In genomic region chr6:114345156-114345555, GRCm38 (mm10) we compare ENCODE assay signal across 9 mouse cellular contexts. TPM values are rescaled to one million over a fixed set of nuclear protein-coding genes. Genes with fewer than 3 reads are reported as not detected.
A peak's percentile ranks its signal among the peaks of the same experiment; 100 is the strongest.
DNase-seq lines count a peak whose midpoint lies in the region; ATAC-seq and TF ChIP-seq lines count a peak whose summit lies in the region.
"Had no signal": no experiment of that assay in that cellular context is flagged by ENCODE, and none has a peak within 500 bp of the region (broad histone marks: within the 10 kb centered on the region; RNA-seq: fewer than 3 reads in every experiment).

No protein-coding gene starts in this region.

- no peak for ATAC-seq in midbrain, embryonic 16.5 days
- no peak for ATAC-seq in intestine, postnatal 0 days
- no peak for ATAC-seq in activated CD4-positive, CD25-positive, alpha-beta regulatory T cell, adult 4 months

- H3K9ac ChIP-seq in midbrain, embryonic 16.5 days (ENCODE audit: low read depth, low read length) = no peak overlapping the region
- H3K9ac ChIP-seq in intestine, postnatal 0 days (ENCODE audit: low read depth, low read length) = no peak overlapping the region

- peaks cover 42% of the 10 kb centered on the region for H3K27me3 ChIP-seq in midbrain, embryonic 10.5 days (ENCODE audit: low read depth, poor library complexity, severe bottlenecking)
- peaks cover 3% of the 10 kb centered on the region; the same call in 1 of the 2 replicates for H3K27me3 ChIP-seq in midbrain, embryonic 16.5 days (ENCODE audit: control insufficient read depth, insufficient read depth, low read depth, low read length)
- H3K27me3 ChIP-seq in intestine, postnatal 0 days (replicated peaks; ENCODE audit: control insufficient read depth, insufficient read depth, low read length) = no peaks in the 10 kb centered on the region

- H3K36me3 ChIP-seq in midbrain, embryonic 10.5 days = no peaks in the 10 kb centered on the region
- H3K36me3 ChIP-seq in midbrain, embryonic 16.5 days (ENCODE audit: control insufficient read depth, insufficient read depth, low read length) = no peaks in the 10 kb centered on the region
- no peaks in the 10 kb centered on the region for H3K36me3 ChIP-seq in intestine, postnatal 0 days (ENCODE audit: control insufficient read depth, insufficient read depth)

- H3K9me3 ChIP-seq in midbrain, embryonic 10.5 days (replicated peaks) = no peaks in the 10 kb centered on the region
- no peaks in the 10 kb centered on the region; the same call in 1 of the 2 replicates for H3K9me3 ChIP-seq in midbrain, embryonic 16.5 days (replicated peaks; ENCODE audit: control insufficient read depth, low read length, poor library complexity, severe bottlenecking)
- H3K9me3 ChIP-seq in intestine, postnatal 0 days (ENCODE audit: control insufficient read depth) = no peaks in the 10 kb centered on the region

- no peak overlapping the region for H3K27ac ChIP-seq in midbrain, embryonic 10.5 days (replicated peaks)
- no peak overlapping the region for H3K27ac ChIP-seq in midbrain, embryonic 16.5 days (ENCODE audit: low read length)
- no peak overlapping the region for H3K27ac ChIP-seq in embryonic fibroblast, embryonic 13.5 days (ENCODE audit: insufficient read depth, low read length)
- no peak overlapping the region for H3K27ac ChIP-seq in intestine, postnatal 0 days (ENCODE audit: low read depth, low read length)

- H3K4me1 ChIP-seq in midbrain, embryonic 10.5 days = peaks cover 15% of the 10 kb centered on the region
- H3K4me1 ChIP-seq in midbrain, embryonic 16.5 days (ENCODE audit: control insufficient read depth, insufficient read depth, low read length) = peaks cover 9% of the 10 kb centered on the region
- no peaks in the 10 kb centered on the region for H3K4me1 ChIP-seq in embryonic fibroblast, embryonic 13.5 days (ENCODE audit: control insufficient read depth, insufficient read depth, low read length)
- no peaks in the 10 kb centered on the region for H3K4me1 ChIP-seq in intestine, postnatal 0 days (replicated peaks; ENCODE audit: control insufficient read depth, insufficient read depth, low read length)
- H3K4me1 ChIP-seq in lung, adult 2 months (ENCODE audit: control insufficient read depth, insufficient read depth, low read length) = no peaks in the 10 kb centered on the region
- H3K4me1 ChIP-seq: megakaryocyte, embryonic 14.5 days had no signal

- no peak for TF ChIP-seq POLR2A in embryonic fibroblast, embryonic 13.5 days (IDR thresholded peaks at IDR 0.05; ENCODE audit: low read depth, low read length)
- TF ChIP-seq POLR2A in lung, adult 2 months (IDR thresholded peaks at IDR 0.05; ENCODE audit: borderline replicate concordance, extremely low read depth, low read depth, low read length) = no peak

- H3K4me2 ChIP-seq in midbrain, embryonic 16.5 days (ENCODE audit: low read length) = no peak overlapping the region
- no peak overlapping the region for H3K4me2 ChIP-seq in intestine, postnatal 0 days (replicated peaks; ENCODE audit: low read depth)

- WGBS in midbrain, embryonic 10.5 days = 52% methylated on average over 4 of the region's 4 CpGs
- 47% methylated on average over 4 of the region's 4 CpGs for WGBS in midbrain, embryonic 16.5 days
- WGBS in intestine, postnatal 0 days = 37% methylated on average over 4 of the region's 4 CpGs
- 37% methylated on average over 4 of the region's 4 CpGs for WGBS in lung, adult 2 months

- TF ChIP-seq CTCF in embryonic fibroblast, embryonic 13.5 days (IDR thresholded peaks at IDR 0.05; ENCODE audit: borderline replicate concordance, insufficient read depth, low read length) = peak; percentile 94
- TF ChIP-seq CTCF in intestine, postnatal 0 days (IDR thresholded peaks at IDR 0.05; ENCODE audit: low read depth) = peak; percentile 93
- TF ChIP-seq CTCF in lung, adult 2 months (IDR thresholded peaks at IDR 0.05; ENCODE audit: insufficient read depth, low read length) = peak; percentile 79

- DNase-seq in midbrain, embryonic 10.5 days (ENCODE audit: low spot score) = peak; percentile 44
- peak; percentile 77 for DNase-seq in adrenal gland, postnatal 14 days
- DNase-seq in lung, adult 2 months = peak; percentile 57
- DNase-seq in right cerebral cortex, adult 2 months (ENCODE audit: low spot score in 2 of 2) = peak; percentile 80 to 81

- no peak overlapping the region for H3K4me3 ChIP-seq in midbrain, embryonic 10.5 days
- H3K4me3 ChIP-seq in midbrain, embryonic 16.5 days (ENCODE audit: low read depth, low read length) = no peak overlapping the region
- H3K4me3 ChIP-seq in embryonic fibroblast, embryonic 13.5 days (ENCODE audit: insufficient read depth, low read length) = no peak overlapping the region
- H3K4me3 ChIP-seq in intestine, postnatal 0 days (ENCODE audit: low read depth, low read length) = no peak overlapping the region
- no peak overlapping the region for H3K4me3 ChIP-seq in lung, adult 2 months (replicated peaks; ENCODE audit: extremely low read depth, low read depth, low read length)
- H3K4me3 ChIP-seq: megakaryocyte, embryonic 14.5 days had no signal

RNA-seq across cellular contexts. Expression of gene Hrh1, which starts 52.6 kb away (rescaled TPM):
- polyA plus RNA-seq in midbrain, embryonic 10.5 days (2016; fragmentation: Nextera tagmentation; extraction: Ambion mirVana) = 0.04 and 0.15 TPM in 2 replicates
- polyA plus RNA-seq in midbrain, embryonic 16.5 days (2015; fragmentation: Nextera tagmentation; extraction: Ambion mirVana) = 1.5 and 1.8 TPM in 2 replicates
- total RNA-seq in adrenal gland, postnatal 14 days (2021) = 1.2 and 1.5 TPM in 2 replicates
- 0.17 and 0.23 TPM in 2 replicates for polyA plus RNA-seq in embryonic fibroblast, embryonic 13.5 days (2011; ENCODE audit: insufficient read length, low read depth, missing spikeins)
- polyA plus RNA-seq in intestine, postnatal 0 days (2015; fragmentation: Nextera tagmentation; extraction: Ambion mirVana) = 0.46 TPM in 2 replicates
- 0.32 and 0.66 TPM in 2 replicates for polyA plus RNA-seq in lung, adult 2 months (2012; rRNA removed)
- polyA plus RNA-seq in activated CD4-positive, CD25-positive, alpha-beta regulatory T cell, adult 4 months (2017; shearing (Covaris generic)) = not detected
